ENCODE assay signal across 14 mouse cellular contexts in the genomic region with DNA sequence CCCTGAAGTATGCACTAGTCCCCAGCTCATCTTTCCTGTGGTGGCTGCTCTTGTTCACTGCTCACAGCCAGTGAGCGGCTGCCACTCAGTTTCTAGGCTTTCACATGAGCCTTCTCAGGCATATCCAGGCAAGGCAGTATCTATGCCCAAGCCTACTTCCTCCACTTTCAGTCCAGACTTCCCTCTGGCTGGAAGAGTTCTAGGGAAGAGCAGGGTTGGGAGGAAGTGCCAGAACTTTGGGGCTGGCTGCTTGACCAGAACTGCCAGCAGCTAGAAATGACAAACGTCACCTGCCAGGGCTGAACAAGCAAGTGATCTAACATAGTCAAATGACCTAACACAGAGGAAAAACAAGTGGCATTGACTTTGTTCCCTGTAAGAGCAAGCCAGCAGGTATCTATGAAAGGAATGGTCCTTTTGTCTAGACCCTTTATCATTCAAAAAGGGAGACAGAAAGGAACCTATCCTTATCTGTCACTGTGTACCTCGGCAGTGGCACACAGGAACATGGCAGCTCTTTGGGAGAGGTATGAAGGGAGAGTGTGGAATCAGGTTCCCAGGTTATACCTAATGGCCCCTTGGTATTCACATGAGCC.
A peak's percentile ranks its signal among the peaks of the same experiment; 100 is the strongest.
DNase-seq lines count a peak whose midpoint lies in the region; ATAC-seq and TF ChIP-seq lines count a peak whose summit lies in the region.
"Had no signal": no experiment of that assay in that cellular context is flagged by ENCODE, and none has a peak within 500 bp of the region (broad histone marks: within the 10 kb centered on the region; RNA-seq: fewer than 3 reads in every experiment).

No protein-coding gene starts in this region.

- no peaks in the 10 kb centered on the region for H3K27me3 ChIP-seq in lung, embryonic 14.5 days (ENCODE audit: insufficient read depth, low read length)
- no peaks in the 10 kb centered on the region for H3K27me3 ChIP-seq in stomach, postnatal 0 days (ENCODE audit: control insufficient read depth, insufficient read depth, low read length)
- no peaks in the 10 kb centered on the region for H3K27me3 ChIP-seq in forebrain, embryonic 15.5 days

- intact Hi-C loops in heart, postnatal 10 days (cut with DNase I) = no loop called here

- no peak overlapping the region for H3K9ac ChIP-seq in lung, embryonic 14.5 days
- H3K9ac ChIP-seq in stomach, postnatal 0 days (ENCODE audit: low read length) = no peak overlapping the region
- no peak overlapping the region for H3K9ac ChIP-seq in forebrain, embryonic 15.5 days (replicated peaks)

- no peak overlapping the region for H3K4me2 ChIP-seq in lung, embryonic 14.5 days
- H3K4me2 ChIP-seq in stomach, postnatal 0 days (replicated peaks; ENCODE audit: low read depth) = no peak overlapping the region
- no peak overlapping the region for H3K4me2 ChIP-seq in forebrain, embryonic 15.5 days (replicated peaks)

- no peak for TF ChIP-seq CTCF in lung, embryonic 14.5 days (IDR thresholded peaks at IDR 0.05; ENCODE audit: low read depth)
- TF ChIP-seq CTCF in lung, adult 2 months (IDR thresholded peaks at IDR 0.05; ENCODE audit: insufficient read depth, low read length) = no peak
- TF ChIP-seq CTCF in stomach, postnatal 0 days (IDR thresholded peaks at IDR 0.05; ENCODE audit: low read depth) = no peak

- H3K4me3 ChIP-seq in lung, embryonic 14.5 days (ENCODE audit: low read depth, low read length) = no peak overlapping the region
- no peak overlapping the region for H3K4me3 ChIP-seq in lung, adult 2 months (replicated peaks; ENCODE audit: extremely low read depth, low read depth, low read length)
- H3K4me3 ChIP-seq in stomach, postnatal 0 days (ENCODE audit: low read depth, low read length) = no peak overlapping the region
- no peak overlapping the region for H3K4me3 ChIP-seq in forebrain, embryonic 15.5 days
- H3K4me3 ChIP-seq: left cerebral cortex, adult 2 months; midbrain, embryonic 10.5 days had no signal

- no peak for DNase-seq in lung, embryonic 14.5 days
- no peak for DNase-seq in lung, adult 2 months
- DNase-seq in heart, adult 18-20 months = peak; percentile 53 to 69
- DNase-seq in heart, postnatal 10 days = peak; percentile 48 to 66
- DNase-seq in stomach, postnatal 0 days (ENCODE audit: low spot score) = no peak
- DNase-seq in spleen, adult 18-20 months = no peak
- no peak for DNase-seq in ovary, postnatal 36 days (ENCODE audit: low spot score)
- DNase-seq: adrenal gland, postnatal 25 days; cerebellum, adult 11 months had no signal

- no peak for TF ChIP-seq POLR2A in lung, adult 2 months (IDR thresholded peaks at IDR 0.05; ENCODE audit: borderline replicate concordance, extremely low read depth, low read depth, low read length)

- no peak for ATAC-seq in lung, embryonic 14.5 days (ENCODE audit: insufficient read depth)
- ATAC-seq in stomach, postnatal 0 days (ENCODE audit: low FRiP score, low TSS enrichment) = peak; percentile 45
- ATAC-seq in forebrain, embryonic 15.5 days (replicated peaks) = no peak
- ATAC-seq: CD4-positive, CD25-positive, alpha-beta regulatory T cell, adult 4 months; hindbrain, postnatal 0 days had no signal

- TF ChIP-seq EP300 in stomach, postnatal 0 days (optimal IDR thresholded peaks at IDR 0.05) = no peak

- H3K9me3 ChIP-seq in lung, embryonic 14.5 days (ENCODE audit: low read depth, low read length) = no peaks in the 10 kb centered on the region
- H3K9me3 ChIP-seq in stomach, postnatal 0 days (ENCODE audit: control insufficient read depth, low read length) = no peaks in the 10 kb centered on the region
- H3K9me3 ChIP-seq in forebrain, embryonic 15.5 days = no peaks in the 10 kb centered on the region
- H3K9me3 ChIP-seq: midbrain, embryonic 10.5 days had no signal

- peak overlapping the region; percentile 10; the same call in 1 of the 2 replicates for H3K27ac ChIP-seq in lung, embryonic 14.5 days (ENCODE audit: low read depth)
- peak overlapping the region; percentile 30; the same call in 1 of the 2 replicates for H3K27ac ChIP-seq in stomach, postnatal 0 days (replicated peaks)
- no peak overlapping the region for H3K27ac ChIP-seq in forebrain, embryonic 15.5 days (replicated peaks)
- H3K27ac ChIP-seq: hindbrain, postnatal 0 days; left cerebral cortex, adult 2 months; midbrain, embryonic 10.5 days had no signal

- H3K4me1 ChIP-seq in lung, embryonic 14.5 days (ENCODE audit: insufficient read depth) = peaks cover 3% of the 10 kb centered on the region; the same call in 1 of the 2 replicates
- peaks cover 9% of the 10 kb centered on the region; the same call in 1 of the 2 replicates for H3K4me1 ChIP-seq in lung, adult 2 months (ENCODE audit: control insufficient read depth, insufficient read depth, low read length)
- H3K4me1 ChIP-seq in stomach, postnatal 0 days (replicated peaks; ENCODE audit: control insufficient read depth, insufficient read depth) = no peaks in the 10 kb centered on the region
- no peaks in the 10 kb centered on the region for H3K4me1 ChIP-seq in forebrain, embryonic 15.5 days
- H3K4me1 ChIP-seq: midbrain, embryonic 10.5 days had no signal

- H3K36me3 ChIP-seq in lung, embryonic 14.5 days (ENCODE audit: insufficient read depth) = 0 out of 2 replicates have a peak, but pooled peaks cover 5% of the 10 kb centered on the region
- no peaks in the 10 kb centered on the region for H3K36me3 ChIP-seq in stomach, postnatal 0 days (ENCODE audit: control insufficient read depth, insufficient read depth, low read length)
- H3K36me3 ChIP-seq in forebrain, embryonic 15.5 days = no peaks in the 10 kb centered on the region

- WGBS in lung, embryonic 14.5 days = 71% methylated on average over 3 of the region's 3 CpGs
- 54% methylated on average over 3 of the region's 3 CpGs for WGBS in lung, adult 2 months
- 63% methylated on average over 3 of the region's 3 CpGs for WGBS in stomach, postnatal 0 days
- WGBS in forebrain, embryonic 15.5 days = 76% methylated on average over 3 of the region's 3 CpGs

Comparison
In these comparisons a context has a peak if more than half of its experiments do, and no peak if none do; other contexts are left out.
1. DNase-seq: peak in heart, adult 18-20 months (2 of 2) and heart, postnatal 10 days (2 of 2); none in lung, embryonic 14.5 days (single experiment), lung, adult 2 months (single experiment), stomach, postnatal 0 days (single experiment), spleen, adult 18-20 months (0 of 2) and ovary, postnatal 36 days (single experiment).